Mouse (Mus musculus) brain, embryonic 14.5 days (tissue): ENCODE results near the gene D11Wsu47e. TPM values are rescaled to one million over a fixed set of nuclear protein-coding genes. Genes with fewer than 3 reads are reported as not detected.

Experiments used
- DNase-seq: peaks from one replicate; pipeline ENCODE4 v3.0.0-alpha.2; 2011; ENCODE audit warnings: low read depth
- CTCF ChIP-seq: fragments of 200-500 bp; IDR thresholded peaks from 2 replicates; pipeline ENCODE4 v1.5.1; 2012; ENCODE audit warnings: inconsistent platforms, mild to moderate bottlenecking, moderate library complexity, borderline replicate concordance; ENCODE audit not compliant: insufficient read depth, insufficient read length; ENCODE audit errors: extremely low read depth
- POLR2A ChIP-seq: fragments of 200-500 bp; IDR thresholded peaks from 2 replicates; pipeline ENCODE4 v1.6.1; 2012; ENCODE audit warnings: mild to moderate bottlenecking, inconsistent platforms, borderline replicate concordance; ENCODE audit not compliant: poor library complexity, insufficient read depth, insufficient read length, severe bottlenecking; ENCODE audit errors: extremely low read depth
- polyA plus RNA-seq: library from polyadenylated mRNA; depleted of rRNA; stranded (reverse); fragments of >200 nt; gene quantifications from 2 replicates; pipeline ENCODE4 v1.2.3, GENCODE M21; 2012

The D11Wsu47e gene
- polyA plus RNA-seq, 1 experiment: 31.4 TPM

GRCm38 (mm10) chr11:113691851-113692250 lies 7.6 kb downstream of the D11Wsu47e start:
- DNase-seq: no peak
- TF ChIP-seq CTCF (no peak), POLR2A (no peak)

- no peak for DNase-seq
- no peak for TF ChIP-seq CTCF
- no peak for TF ChIP-seq POLR2A
These were observed 13.4 kb downstream of the D11Wsu47e start for GRCm38 (mm10) chr11:113697571-113697970.

- DNase-seq: no peak
- TF ChIP-seq POLR2A (no peak), CTCF (no peak)
These were observed 13.9 kb downstream of the D11Wsu47e start for GRCm38 (mm10) chr11:113698013-113698545.

GRCm38 (mm10) chr11:113699643-113700042 lies 15.4 kb downstream of the D11Wsu47e start:
- TF ChIP-seq POLR2A: no peak
- no peak for DNase-seq

- DNase-seq: peak; percentile 86
- TF ChIP-seq CTCF: peak; percentile 99
- no peak for TF ChIP-seq POLR2A
These were observed 19.5 kb downstream of the D11Wsu47e start for GRCm38 (mm10) chr11:113703758-113704157.

GRCm38 (mm10) chr11:113705966-113706652 lies 21.9 kb downstream of the D11Wsu47e start:
- TF ChIP-seq CTCF: no peak
- no peak for TF ChIP-seq POLR2A

GRCm38 (mm10) chr11:113708629-113709213 lies 24.5 kb downstream of the D11Wsu47e start:
- DNase-seq: no peak
- TF ChIP-seq CTCF (no peak), POLR2A (no peak)

More at GRCm38 (mm10) chr11:113705966-113706652, 21.9 kb downstream of the D11Wsu47e start:
- DNase-seq: no peak

GRCm38 (mm10) chr11:113709272-113709671 lies 25.1 kb downstream of the D11Wsu47e start:
- no peak for DNase-seq
- TF ChIP-seq CTCF: no peak
- no peak for TF ChIP-seq POLR2A

GRCm38 (mm10) chr11:113709731-113710256 lies 25.6 kb downstream of the D11Wsu47e start, which contains the start of gene Cpsf4l:
Cpsf4l (minus strand) TSS chr11:113710017.
- no peak for TF ChIP-seq POLR2A
- TF ChIP-seq CTCF: no peak
- peak; percentile 66 for DNase-seq

- TF ChIP-seq CTCF (no peak), POLR2A (no peak)
- DNase-seq: peak; percentile 78
These were observed 26.1 kb downstream of the D11Wsu47e start for GRCm38 (mm10) chr11:113710257-113710777.

GRCm38 (mm10) chr11:113711061-113711460 lies 26.8 kb downstream of the D11Wsu47e start:
- TF ChIP-seq POLR2A: no peak
- no peak for DNase-seq
